Mouse (Mus musculus) liver, embryonic 16.5 days (tissue): ENCODE data around the gene Hoxa7. TPM values are rescaled to one million over a fixed set of nuclear protein-coding genes. Genes with fewer than 3 reads are reported as not detected.

ENCODE experiments used
- ATAC-seq: fragments of 200-750 bp; cut with Nextera tagmentation; 2 replicates; pipeline ENCODE4 v1.8.0; 2017; ENCODE audit warnings: low read depth, mild to moderate bottlenecking, moderate number of reproducible peaks, moderate library complexity
- H3K27ac ChIP-seq: fragments of 300-500 bp; sonication (generic); 2 replicates; pipeline ENCODE4 v1.5.1; 2014; ENCODE audit warnings: mild to moderate bottlenecking, low read length
- H3K27me3 ChIP-seq: fragments of 300-500 bp; sonication (generic); 2 replicates; pipeline ENCODE4 v1.6.1; 2014; ENCODE audit warnings: low read depth, low read length, mixed read lengths; ENCODE audit not compliant: control insufficient read depth, insufficient read depth
- H3K36me3 ChIP-seq: fragments of 300-500 bp; sonication (generic); 2 replicates; pipeline ENCODE4 v1.6.1; 2014; ENCODE audit warnings: mild to moderate bottlenecking; ENCODE audit not compliant: control insufficient read depth, insufficient read depth
- H3K4me1 ChIP-seq: fragments of 300-500 bp; sonication (generic); 2 replicates; pipeline ENCODE4 v1.6.1; 2014; ENCODE audit warnings: low read depth, low read length, mixed read lengths; ENCODE audit not compliant: control insufficient read depth
- H3K4me2 ChIP-seq: fragments of 300-500 bp; sonication (generic); 2 replicates; pipeline ENCODE4 v1.6.1; 2014; ENCODE audit warnings: low read depth, low read length, mixed read lengths
- H3K4me3 ChIP-seq: fragments of 300-500 bp; sonication (generic); 2 replicates; pipeline ENCODE4 v1.5.1; 2014; ENCODE audit warnings: low read depth, mild to moderate bottlenecking, low read length
- H3K9ac ChIP-seq: fragments of 300-500 bp; sonication (generic); 2 replicates; pipeline ENCODE4 v1.6.1; 2014; ENCODE audit warnings: low read depth, low read length
- H3K9me3 ChIP-seq: fragments of 300-500 bp; sonication (generic); replicated peaks from 2 replicates; pipeline ENCODE4 v1.6.1; 2016; ENCODE audit warnings: low read length; ENCODE audit not compliant: control insufficient read depth
- WGBS: fragments of 180-500 bp; shearing (Covaris S2); extraction: QIAGEN DNeasy Blood & Tissue Kit; methylation state at CpG from one replicate; pipeline ENCODE4 v1.1.7; 2014; ENCODE audit not compliant: insufficient replicate concordance; 5-methylcytosine and 5-hydroxymethylcytosine counted together
- polyA plus RNA-seq: library from polyadenylated mRNA; unstranded; fragments of >200 nt; fragmentation: Nextera tagmentation; extraction: Ambion mirVana; gene quantifications from 2 replicates; pipeline ENCODE4 v1.2.1, GENCODE M21; 2015

Gene Hoxa7
- polyA plus RNA-seq, 1 experiment from 2014 or later, result 0.34 TPM

GRCm38 (mm10) chr6:52229558-52230416 lies 8.1 kb upstream of the Hoxa7 start:
- peaks cover 96% of the 10 kb centered on the region for H3K27me3 ChIP-seq
- WGBS, result 1% methylated on average over 43 of the region's 44 CpGs
- no peaks in the 10 kb centered on the region for H3K9me3 ChIP-seq
- H3K4me3 ChIP-seq, result no peak overlapping the region
- H3K4me2 ChIP-seq, result no peak overlapping the region
- no peak overlapping the region for H3K9ac ChIP-seq
- H3K27ac ChIP-seq, result no peak overlapping the region
- H3K4me1 ChIP-seq, result no peaks in the 10 kb centered on the region
- no peak for ATAC-seq
- no peaks in the 10 kb centered on the region for H3K36me3 ChIP-seq

- no peak for ATAC-seq
- Histone ChIP-seq H3K4me2 (no peak overlapping the region), H3K36me3 (no peaks in the 10 kb centered on the region), H3K4me1 (no peaks in the 10 kb centered on the region), H3K4me3 (no peak overlapping the region), H3K9ac (no peak overlapping the region), H3K27ac (no peak overlapping the region), H3K27me3 (peaks cover 96% of the 10 kb centered on the region), H3K9me3 (no peaks in the 10 kb centered on the region)
- WGBS, result 2% methylated on average over 38 of the region's 38 CpGs
Observed at GRCm38 (mm10) chr6:52228475-52229465, 7.1 kb upstream of the Hoxa7 start.

- Histone ChIP-seq H3K27me3 (peaks cover 96% of the 10 kb centered on the region), H3K4me3 (no peak overlapping the region), H3K4me1 (no peaks in the 10 kb centered on the region), H3K9ac (no peak overlapping the region), H3K9me3 (no peaks in the 10 kb centered on the region), H3K36me3 (no peaks in the 10 kb centered on the region), H3K4me2 (no peak overlapping the region), H3K27ac (no peak overlapping the region)
- ATAC-seq, result no peak
- 20% methylated on average over 11 of the region's 11 CpGs for WGBS
Observed at GRCm38 (mm10) chr6:52227470-52228222, 6.0 kb upstream of the Hoxa7 start.

GRCm38 (mm10) chr6:52226569-52227257 lies 5.1 kb upstream of the Hoxa7 start:
- ATAC-seq, result no peak
- H3K4me2 ChIP-seq, result 0 out of 2 replicates have a peak overlapping the region, but pooled peaks have one; percentile 3
- 7% methylated on average over 26 of the region's 26 CpGs for WGBS
- H3K36me3 ChIP-seq, result no peaks in the 10 kb centered on the region
- H3K4me1 ChIP-seq, result no peaks in the 10 kb centered on the region
- peaks cover 96% of the 10 kb centered on the region for H3K27me3 ChIP-seq
- no peak overlapping the region for H3K27ac ChIP-seq
- H3K9me3 ChIP-seq, result no peaks in the 10 kb centered on the region
- H3K4me3 ChIP-seq, result no peak overlapping the region
- no peak overlapping the region for H3K9ac ChIP-seq

- H3K27ac ChIP-seq, result no peak overlapping the region
- under 1% methylated on average over 69 of the region's 69 CpGs for WGBS
- H3K4me3 ChIP-seq, result peak overlapping the region; percentile 12; the same call in 1 of the 2 replicates
- H3K4me2 ChIP-seq, result 0 out of 2 replicates have a peak overlapping the region, but pooled peaks have one; percentile 3
- no peak for ATAC-seq
- H3K9ac ChIP-seq, result no peak overlapping the region
- H3K4me1 ChIP-seq, result peaks cover 3% of the 10 kb centered on the region
- H3K9me3 ChIP-seq, result no peaks in the 10 kb centered on the region
- H3K27me3 ChIP-seq, result peaks cover 98% of the 10 kb centered on the region
- no peaks in the 10 kb centered on the region for H3K36me3 ChIP-seq
Observed at GRCm38 (mm10) chr6:52225612-52226568, 4.2 kb upstream of the Hoxa7 start.

GRCm38 (mm10) chr6:52224895-52225611 lies 3.4 kb upstream of the Hoxa7 start:
- H3K4me2 ChIP-seq, result no peak overlapping the region
- ATAC-seq, result no peak
- no peak overlapping the region for H3K4me3 ChIP-seq
- H3K9ac ChIP-seq, result no peak overlapping the region
- H3K27ac ChIP-seq, result no peak overlapping the region
- peaks cover 3% of the 10 kb centered on the region for H3K4me1 ChIP-seq
- H3K27me3 ChIP-seq, result peaks cover 98% of the 10 kb centered on the region
- 1% methylated on average over 36 of the region's 36 CpGs for WGBS
- H3K9me3 ChIP-seq, result no peaks in the 10 kb centered on the region
- H3K36me3 ChIP-seq, result no peaks in the 10 kb centered on the region

- Histone ChIP-seq H3K4me3 (no peak overlapping the region), H3K9me3 (no peaks in the 10 kb centered on the region), H3K36me3 (no peaks in the 10 kb centered on the region), H3K27me3 (peaks cover 98% of the 10 kb centered on the region), H3K27ac (no peak overlapping the region), H3K9ac (no peak overlapping the region), H3K4me1 (peaks cover 3% of the 10 kb centered on the region), H3K4me2 (no peak overlapping the region)
- ATAC-seq, result no peak
- 6% methylated on average over 24 of the region's 24 CpGs for WGBS
Observed at GRCm38 (mm10) chr6:52223939-52224760, 2.5 kb upstream of the Hoxa7 start.
